Mouse (Mus musculus) forebrain, embryonic 16.5 days (tissue): Measurements from ENCODE around the gene Ap1ar. TPM values are rescaled to one million over a fixed set of nuclear protein-coding genes. Genes with fewer than 3 reads are reported as not detected.

Experiments used
- ATAC-seq: fragments of 200-750 bp; cut with Nextera tagmentation; 2 replicates; pipeline ENCODE4 v1.8.0; 2017; ENCODE audit warnings: mild to moderate bottlenecking, moderate library complexity
- H3K27ac ChIP-seq: fragments of 300-500 bp; sonication (generic); 2 replicates; pipeline ENCODE4 v1.5.1; 2014; ENCODE audit warnings: low read length, control low read depth
- H3K27me3 ChIP-seq: fragments of 300-500 bp; sonication (generic); replicated peaks from 2 replicates; pipeline ENCODE4 v1.6.1; 2014; ENCODE audit warnings: low read length; ENCODE audit not compliant: control insufficient read depth, insufficient read depth
- H3K36me3 ChIP-seq: fragments of 300-500 bp; sonication (generic); 2 replicates; pipeline ENCODE4 v1.6.1; 2014; ENCODE audit not compliant: control insufficient read depth, insufficient read depth
- H3K4me1 ChIP-seq: fragments of 300-500 bp; sonication (generic); replicated peaks from 2 replicates; pipeline ENCODE4 v1.6.1; 2014; ENCODE audit warnings: low read length; ENCODE audit not compliant: control insufficient read depth, insufficient read depth
- H3K4me2 ChIP-seq: fragments of 300-500 bp; sonication (generic); 2 replicates; pipeline ENCODE4 v1.6.1; 2014; ENCODE audit warnings: mild to moderate bottlenecking, low read length, control low read depth
- H3K4me3 ChIP-seq: fragments of 300-500 bp; sonication (generic); replicated peaks from 2 replicates; pipeline ENCODE4 v1.5.1; 2014; ENCODE audit warnings: mild to moderate bottlenecking, low read length, control low read depth
- H3K9ac ChIP-seq: fragments of 300-500 bp; sonication (generic); replicated peaks from 2 replicates; pipeline ENCODE4 v1.6.1; 2014; ENCODE audit warnings: low read depth, low read length, control low read depth
- H3K9me3 ChIP-seq: fragments of 300-500 bp; sonication (generic); 2 replicates; pipeline ENCODE4 v1.6.1; 2016; ENCODE audit warnings: low read length; ENCODE audit not compliant: control insufficient read depth
- WGBS: fragments of 180-500 bp; shearing (Covaris S2); extraction: QIAGEN DNeasy Blood & Tissue Kit; methylation state at CpG from one replicate; pipeline ENCODE4 v1.1.7; 2014; 5-methylcytosine and 5-hydroxymethylcytosine counted together
- polyA plus RNA-seq: library from polyadenylated mRNA; unstranded; fragments of >200 nt; fragmentation: Nextera tagmentation; extraction: Ambion mirVana; gene quantifications from 2 replicates; pipeline ENCODE4 v1.2.1, GENCODE M21; 2015

Gene Ap1ar
- polyA plus RNA-seq, 1 experiment from 2014 or later = 83.0 TPM

DNA sequence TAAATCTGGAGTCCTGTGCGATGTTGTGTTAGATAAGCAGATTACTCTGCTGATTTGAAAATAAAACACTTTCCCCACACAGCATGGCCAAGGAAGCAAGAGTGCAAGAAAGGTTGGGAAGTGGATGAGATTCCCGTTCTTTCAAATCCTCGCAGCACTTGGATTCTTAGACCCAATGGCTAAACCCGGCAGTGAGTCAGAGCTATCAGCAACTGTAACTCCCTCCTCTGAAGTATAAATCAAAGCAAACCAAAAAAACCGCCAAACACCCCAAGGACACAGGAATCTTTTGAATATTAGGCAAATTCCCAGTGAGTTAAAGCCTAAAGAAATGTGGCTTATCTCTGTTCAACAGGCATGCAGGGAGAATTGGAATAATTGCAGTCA lies 6.6 kb upstream of the Ap1ar start:
- Histone ChIP-seq H3K27me3 (no peaks in the 10 kb centered on the region), H3K4me2 (no peak overlapping the region), H3K9ac (no peak overlapping the region), H3K4me1 (no peaks in the 10 kb centered on the region), H3K27ac (no peak overlapping the region), H3K36me3 (no peaks in the 10 kb centered on the region), H3K4me3 (no peak overlapping the region), H3K9me3 (no peaks in the 10 kb centered on the region)
- 91% methylated on average over 5 of the region's 5 CpGs for WGBS
- ATAC-seq = no peak

GRCm38 (mm10) chr3:127843324-127843940 lies 6.1 kb upstream of the Ap1ar start:
- Histone ChIP-seq H3K4me2 (no peak overlapping the region), H3K9ac (no peak overlapping the region), H3K27ac (no peak overlapping the region), H3K4me1 (no peaks in the 10 kb centered on the region), H3K36me3 (no peaks in the 10 kb centered on the region), H3K4me3 (no peak overlapping the region), H3K27me3 (no peaks in the 10 kb centered on the region), H3K9me3 (no peaks in the 10 kb centered on the region)
- ATAC-seq = no peak
- WGBS = 90% methylated on average over 2 of the region's 2 CpGs

GRCm38 (mm10) chr3:127841926-127842325 lies 4.6 kb upstream of the Ap1ar start:
- ATAC-seq = no peak
- H3K4me1 ChIP-seq = peaks cover 6% of the 10 kb centered on the region
- H3K9ac ChIP-seq = no peak overlapping the region
- WGBS = 22% methylated on average over 8 of the region's 8 CpGs
- H3K4me2 ChIP-seq = no peak overlapping the region
- no peak overlapping the region for H3K4me3 ChIP-seq
- no peak overlapping the region for H3K27ac ChIP-seq
- H3K36me3 ChIP-seq = no peaks in the 10 kb centered on the region
- no peaks in the 10 kb centered on the region for H3K9me3 ChIP-seq
- H3K27me3 ChIP-seq = no peaks in the 10 kb centered on the region

DNA sequence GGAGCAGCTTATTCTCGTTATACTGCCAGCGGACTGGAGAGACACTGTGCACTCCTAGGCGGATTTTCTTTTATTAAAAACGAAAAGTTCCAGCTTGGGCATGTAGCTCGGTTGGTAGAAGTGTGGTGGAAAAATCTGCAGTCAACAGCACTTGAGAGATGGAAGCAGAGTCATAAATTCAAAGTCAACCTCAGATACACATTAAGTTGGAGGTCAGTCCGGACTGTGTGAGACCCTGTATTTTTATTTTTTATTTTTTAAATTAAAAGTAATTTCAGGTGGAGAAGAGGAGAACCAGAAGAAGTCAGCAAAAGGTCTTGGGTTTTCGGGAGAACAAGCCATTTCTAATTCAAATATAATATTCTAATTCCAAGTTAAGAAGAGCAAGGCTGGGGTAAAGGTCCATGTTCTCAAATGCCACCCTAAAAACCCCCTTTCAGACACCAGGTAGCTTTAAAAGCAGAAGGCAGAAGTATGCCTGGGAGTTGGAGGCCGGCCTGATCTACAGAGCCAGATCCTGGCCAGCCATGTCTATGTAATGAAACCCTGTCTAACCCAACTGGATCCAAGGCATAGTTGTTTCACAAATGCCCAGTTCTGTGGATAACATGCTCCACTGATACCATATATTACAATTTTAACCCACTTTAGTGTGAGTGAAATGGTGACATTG lies 785 bp upstream of the Ap1ar start:
- H3K9ac ChIP-seq = peak overlapping the region; percentile 94

DNA sequence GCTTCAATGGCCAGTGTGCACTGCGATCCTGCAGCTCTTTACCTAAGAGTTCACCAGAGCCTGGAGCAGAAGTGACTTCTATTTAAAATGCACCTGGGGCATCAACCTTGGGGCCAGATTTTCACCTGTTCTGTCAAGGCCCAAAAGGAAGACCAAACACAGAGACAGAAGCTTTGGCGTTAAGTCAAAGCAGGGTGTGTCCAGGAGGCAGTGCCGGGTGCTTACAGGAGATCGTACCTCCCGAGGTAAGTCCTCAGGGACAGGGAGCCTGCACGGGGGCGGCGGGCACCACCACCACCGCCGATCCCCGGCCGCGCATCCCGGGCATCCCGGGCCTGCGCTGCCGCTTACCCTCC lies 547 bp downstream of the Ap1ar start:
- WGBS = under 1% methylated on average over 12 of the region's 17 CpGs
- ATAC-seq = no peak

More for the DNA sequence above, 785 bp upstream of the Ap1ar start:
- peak overlapping the region; percentile 70 for H3K4me2 ChIP-seq
- no peaks in the 10 kb centered on the region for H3K9me3 ChIP-seq
- H3K4me3 ChIP-seq = peak overlapping the region; percentile 92
- peak overlapping the region; percentile 92 for H3K27ac ChIP-seq
- H3K36me3 ChIP-seq = 0 out of 2 replicates have a peak, but pooled peaks cover 2% of the 10 kb centered on the region
- ATAC-seq = no peak
- WGBS = 32% methylated on average over 8 of the region's 8 CpGs
- no peaks in the 10 kb centered on the region for H3K27me3 ChIP-seq
- H3K4me1 ChIP-seq = peaks cover 26% of the 10 kb centered on the region

DNA sequence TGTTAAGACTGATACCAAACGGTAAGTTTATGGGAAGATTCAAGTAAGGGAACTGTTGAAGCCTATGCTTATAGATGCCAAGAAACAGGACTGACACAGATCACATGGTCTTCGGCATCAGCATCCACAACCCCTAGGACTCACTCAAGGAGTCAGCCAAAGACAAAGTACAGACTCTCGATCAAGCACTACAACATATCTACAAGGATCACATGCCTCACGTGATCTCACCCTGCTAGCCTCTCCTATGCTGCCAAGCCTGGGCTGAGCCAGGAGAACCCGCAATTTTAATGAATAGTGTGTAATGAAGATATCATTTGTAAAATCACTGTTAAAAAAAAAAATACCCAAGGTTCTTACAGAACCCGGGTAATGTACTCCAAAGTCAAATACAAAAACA lies 1.7 kb downstream of the Ap1ar start:
- H3K4me1 ChIP-seq = peaks cover 26% of the 10 kb centered on the region
- H3K27me3 ChIP-seq = no peaks in the 10 kb centered on the region
- no peak for ATAC-seq
- no peaks in the 10 kb centered on the region for H3K9me3 ChIP-seq
- no peak overlapping the region for H3K9ac ChIP-seq
- peak overlapping the region; percentile 71 for H3K4me2 ChIP-seq
- WGBS = 77% methylated on average over 6 of the region's 6 CpGs
- 0 out of 2 replicates have a peak, but pooled peaks cover 2% of the 10 kb centered on the region for H3K36me3 ChIP-seq
- H3K27ac ChIP-seq = no peak overlapping the region
- H3K4me3 ChIP-seq = no peak overlapping the region

More for the DNA sequence above, 547 bp downstream of the Ap1ar start:
- Histone ChIP-seq H3K4me1 (peaks cover 26% of the 10 kb centered on the region), H3K9me3 (no peaks in the 10 kb centered on the region), H3K4me3 (peak overlapping the region; percentile 92), H3K4me2 (peak overlapping the region; percentile 71), H3K27me3 (no peaks in the 10 kb centered on the region), H3K27ac (peak overlapping the region; percentile 92), H3K9ac (peak overlapping the region; percentile 94), H3K36me3 (0 out of 2 replicates have a peak, but pooled peaks cover 2% of the 10 kb centered on the region)

GRCm38 (mm10) chr3:127834040-127834439 lies 3.3 kb downstream of the Ap1ar start:
- ATAC-seq = no peak

GRCm38 (mm10) chr3:127831079-127831478 lies 6.2 kb downstream of the Ap1ar start:
- no peak overlapping the region for H3K9ac ChIP-seq
- peaks cover 21% of the 10 kb centered on the region for H3K4me1 ChIP-seq
- H3K27ac ChIP-seq = no peak overlapping the region
- no peaks in the 10 kb centered on the region for H3K9me3 ChIP-seq
- no peaks in the 10 kb centered on the region for H3K27me3 ChIP-seq
- no peak overlapping the region for H3K4me2 ChIP-seq
- 62% methylated on average over 6 of the region's 6 CpGs for WGBS
- no peak overlapping the region for H3K4me3 ChIP-seq
- H3K36me3 ChIP-seq = 0 out of 2 replicates have a peak, but pooled peaks cover 2% of the 10 kb centered on the region
- ATAC-seq = peak; percentile 40; the same call in 1 of the 2 replicates

More at GRCm38 (mm10) chr3:127834040-127834439, 3.3 kb downstream of the Ap1ar start:
- Histone ChIP-seq H3K4me2 (no peak overlapping the region), H3K9me3 (no peaks in the 10 kb centered on the region), H3K4me1 (peaks cover 26% of the 10 kb centered on the region), H3K4me3 (no peak overlapping the region), H3K36me3 (0 out of 2 replicates have a peak, but pooled peaks cover 2% of the 10 kb centered on the region), H3K9ac (no peak overlapping the region), H3K27me3 (no peaks in the 10 kb centered on the region), H3K27ac (no peak overlapping the region)
- WGBS = 86% methylated on average over 4 of the region's 4 CpGs

DNA sequence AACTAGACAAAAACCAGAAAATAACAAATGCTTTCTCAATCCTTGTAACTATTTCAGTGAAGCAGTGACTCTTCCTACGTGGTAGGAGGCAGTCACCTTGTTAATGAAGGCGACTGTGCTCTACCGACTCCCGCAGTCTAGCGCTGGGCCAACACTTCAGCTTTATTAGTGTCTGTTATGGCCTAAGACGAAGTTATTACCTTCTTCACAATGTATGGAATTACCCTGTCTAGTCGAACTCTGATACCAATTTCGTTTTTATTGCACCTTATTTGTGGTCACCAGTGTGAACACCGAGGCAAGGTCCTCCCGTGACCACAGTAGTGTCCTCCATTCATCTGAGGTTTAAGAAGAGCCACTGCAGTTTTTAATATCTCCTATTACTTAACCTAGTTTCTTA lies 7.1 kb downstream of the Ap1ar start:
- H3K27ac ChIP-seq = no peak overlapping the region
- ATAC-seq = no peak
- H3K4me3 ChIP-seq = no peak overlapping the region
- no peaks in the 10 kb centered on the region for H3K9me3 ChIP-seq
- no peak overlapping the region for H3K9ac ChIP-seq
- no peak overlapping the region for H3K4me2 ChIP-seq
- 92% methylated on average over 10 of the region's 10 CpGs for WGBS
- H3K36me3 ChIP-seq = 0 out of 2 replicates have a peak, but pooled peaks cover 2% of the 10 kb centered on the region
- H3K27me3 ChIP-seq = no peaks in the 10 kb centered on the region
- peaks cover 12% of the 10 kb centered on the region for H3K4me1 ChIP-seq
